Mouse (Mus musculus) frontal cortex, postnatal 10 days (tissue): ENCODE measurements around the gene Necap2.

Source experiments
- DNase-seq, 2 experiments: peaks; one replicate each; pipeline ENCODE4 v3.0.0; 2022; ENCODE audit warnings: low spot score in 2 of 2, mixed read lengths in 1 of 2

The Necap2 gene

DNA sequence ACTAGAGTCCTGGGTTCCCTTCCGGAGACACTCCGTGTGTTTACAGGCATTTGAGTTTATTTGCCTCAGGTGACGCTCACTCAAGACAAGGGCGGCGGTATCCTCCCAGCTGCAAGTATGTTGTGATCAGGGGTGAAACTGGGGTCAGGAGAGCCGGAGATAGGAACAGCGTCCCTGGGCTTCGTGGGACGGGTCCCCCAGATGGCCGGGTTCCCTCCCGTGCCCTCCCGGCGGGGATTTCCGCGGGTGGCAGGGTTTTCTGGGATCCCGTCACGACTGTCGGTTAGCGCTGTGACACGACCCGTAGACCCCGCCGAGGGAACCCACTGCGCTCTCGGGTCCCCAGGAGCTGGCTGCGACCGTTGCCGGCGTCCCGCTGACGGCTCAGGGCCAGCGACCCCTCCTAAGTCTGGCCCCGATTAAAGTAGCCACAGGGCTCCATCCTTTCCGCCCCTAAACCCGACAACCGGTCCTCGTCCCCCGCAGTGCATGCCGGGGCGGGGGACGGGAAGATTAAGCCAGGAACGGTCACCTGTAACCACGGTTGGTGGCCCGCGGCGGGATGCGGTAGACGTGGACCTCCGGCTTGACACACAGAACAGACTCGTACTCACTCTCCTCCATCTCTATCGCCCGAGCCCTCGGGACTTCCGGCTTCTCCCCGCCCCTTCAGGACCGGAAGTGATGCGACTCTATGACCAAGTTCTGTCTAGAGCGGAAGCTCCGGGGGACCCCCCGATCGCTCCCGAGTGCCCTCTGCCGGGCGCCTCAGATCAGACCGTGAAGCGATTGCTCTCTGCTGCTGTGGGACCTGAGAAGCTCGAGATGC, at the start of gene Necap2:
TSS of gene Necap2 (minus strand) at position 677 of the 829 bp plus-strand sequence.
- DNase-seq: peak; percentile 91 to 94

DNA sequence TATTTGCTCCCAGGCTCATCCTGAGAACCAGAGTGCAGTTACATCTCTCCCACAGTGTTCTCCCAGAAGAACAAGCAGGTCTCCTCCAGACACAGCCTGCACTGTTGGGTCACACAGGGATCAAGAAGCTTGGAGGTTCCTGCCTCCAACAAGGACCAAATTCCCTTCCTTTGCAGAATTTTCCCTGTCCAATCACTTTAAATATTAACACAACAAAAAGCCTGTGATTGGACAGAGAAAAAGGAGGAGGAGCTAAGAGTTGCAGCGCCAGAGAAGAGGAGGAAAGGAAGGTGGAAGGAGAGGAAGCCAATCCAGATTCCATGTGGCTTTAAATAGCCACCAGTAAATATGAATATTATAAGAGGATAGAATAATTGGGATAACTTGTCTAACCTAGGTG, 44.9 kb upstream of the Necap2 start:
- no peak for DNase-seq

DNA sequence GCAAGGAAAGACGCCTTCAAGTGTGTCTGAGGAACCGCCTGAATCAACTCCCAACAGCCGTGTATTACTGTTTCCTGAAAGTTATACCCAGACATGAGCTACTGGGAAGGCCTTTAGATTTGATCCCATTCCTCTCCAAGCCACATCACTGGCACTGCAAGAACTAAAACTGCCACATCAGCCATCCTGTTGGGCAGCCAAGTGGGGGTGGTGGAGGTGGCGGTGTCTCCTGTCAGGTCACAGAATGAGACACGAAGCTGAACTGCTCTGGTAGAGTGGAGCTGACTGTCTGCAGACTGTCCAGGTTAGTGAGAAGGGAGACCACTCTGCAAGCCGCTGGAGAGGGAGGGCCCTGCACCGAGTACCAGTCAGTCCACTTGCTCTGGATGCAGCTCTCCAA, 44.5 kb upstream of the Necap2 start:
- no peak for DNase-seq

DNA sequence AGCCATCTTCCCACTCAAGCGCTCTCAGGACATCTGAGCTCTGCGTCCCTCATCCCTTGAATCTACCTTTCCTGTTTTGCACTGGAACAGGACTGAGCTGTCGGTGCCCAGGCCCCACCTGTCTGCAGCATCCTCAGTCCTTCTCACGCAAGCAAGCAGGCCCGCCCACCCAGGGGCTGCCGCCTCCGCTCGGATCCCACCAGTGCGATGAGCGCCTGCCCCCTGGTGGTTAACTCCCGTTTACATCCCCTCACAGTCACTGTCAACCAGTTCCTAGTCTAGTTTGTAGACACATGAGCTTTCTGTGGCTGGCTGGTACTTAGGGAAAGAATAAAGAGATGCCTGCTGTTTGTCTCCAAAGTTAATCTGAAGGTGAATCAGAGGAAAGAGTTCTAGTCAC, 42.5 kb upstream of the Necap2 start:
- peak in 1 of 2 experiments; percentile 64 for DNase-seq

DNA sequence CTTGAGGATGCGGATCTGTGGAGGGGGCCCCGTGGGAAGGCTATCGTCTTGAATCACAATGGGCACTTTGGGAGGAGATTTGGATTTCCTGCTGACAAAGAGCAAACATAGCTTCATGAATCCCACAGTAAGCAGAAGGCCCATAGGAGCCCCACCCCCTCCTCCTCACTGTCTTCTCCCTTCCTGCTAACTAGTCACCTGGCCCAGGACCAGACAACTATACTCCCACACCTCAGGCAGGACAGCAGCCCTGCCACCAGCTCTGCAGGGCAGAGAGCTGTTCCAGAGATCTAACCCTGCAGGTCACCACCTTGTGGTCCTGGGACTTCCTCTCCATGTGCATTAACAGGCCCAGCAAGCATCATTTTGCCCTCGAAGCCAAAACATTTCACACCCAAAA, 40.5 kb upstream of the Necap2 start:
- DNase-seq: no peak

DNA sequence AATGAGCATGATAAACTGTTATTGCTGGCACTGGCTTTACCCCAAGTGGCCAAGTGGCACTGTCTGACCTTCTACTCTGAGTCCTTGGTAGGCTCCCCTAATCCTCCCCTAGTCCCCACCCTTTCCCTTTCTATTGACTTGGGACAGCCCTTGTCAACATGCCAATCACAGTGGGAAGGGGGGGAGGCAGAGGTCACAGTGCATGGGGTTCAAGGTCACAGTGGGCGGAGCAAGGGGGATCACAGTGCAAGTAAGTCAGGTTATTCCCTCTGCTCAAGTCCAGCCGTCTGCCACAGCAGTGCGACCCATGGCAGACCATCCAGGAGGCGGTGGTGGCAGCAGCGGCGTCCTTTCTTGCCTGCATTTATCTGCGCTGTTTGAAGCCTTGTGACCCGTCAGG, 37.2 kb upstream of the Necap2 start:
- no peak for DNase-seq

DNA sequence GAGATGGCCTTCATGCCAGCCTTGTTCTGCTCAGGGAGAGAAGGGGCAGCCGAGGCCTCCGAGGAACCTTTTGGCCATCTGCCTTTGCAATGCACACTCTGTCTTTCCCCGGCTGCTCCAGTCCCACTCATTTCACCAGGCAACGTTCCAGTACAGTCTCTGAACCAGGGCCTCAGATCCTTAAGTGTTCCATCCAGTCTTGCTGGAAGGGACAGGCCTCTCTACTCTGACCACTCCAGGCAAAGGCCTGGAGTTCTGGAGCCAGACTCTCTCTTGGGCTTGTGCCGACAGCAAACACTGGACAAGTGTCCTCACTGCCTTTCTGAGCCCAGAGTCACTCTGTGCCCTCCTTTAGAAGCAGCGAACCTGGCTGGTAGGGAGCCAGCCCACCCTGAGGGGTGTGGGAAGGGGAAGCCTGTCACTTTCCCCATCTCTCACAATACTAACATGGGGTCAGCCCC, 36.4 kb upstream of the Necap2 start:
- peak; percentile 40 to 52 for DNase-seq

DNA sequence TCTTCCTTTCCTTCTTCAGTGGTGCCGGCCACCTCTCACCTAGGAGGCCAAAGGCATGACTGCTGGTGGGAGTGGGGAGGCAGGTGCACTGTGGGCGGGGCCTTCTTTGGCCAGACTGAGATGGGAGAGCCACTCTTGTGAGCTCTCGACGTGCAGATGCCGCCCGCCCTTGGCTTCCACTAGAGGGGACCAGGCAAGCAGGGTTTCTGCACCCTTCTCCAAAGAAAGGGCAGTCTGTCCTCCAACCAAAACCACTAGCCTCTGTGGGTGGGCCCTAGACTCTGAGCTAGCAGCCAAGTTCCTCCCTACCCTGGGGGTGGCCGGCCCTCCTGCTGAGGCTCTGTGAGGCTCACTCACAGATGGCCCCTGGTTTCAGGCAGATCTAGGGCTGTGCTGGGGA, 35.7 kb upstream of the Necap2 start:
- DNase-seq: peak in 1 of 2 experiments; percentile 23

DNA sequence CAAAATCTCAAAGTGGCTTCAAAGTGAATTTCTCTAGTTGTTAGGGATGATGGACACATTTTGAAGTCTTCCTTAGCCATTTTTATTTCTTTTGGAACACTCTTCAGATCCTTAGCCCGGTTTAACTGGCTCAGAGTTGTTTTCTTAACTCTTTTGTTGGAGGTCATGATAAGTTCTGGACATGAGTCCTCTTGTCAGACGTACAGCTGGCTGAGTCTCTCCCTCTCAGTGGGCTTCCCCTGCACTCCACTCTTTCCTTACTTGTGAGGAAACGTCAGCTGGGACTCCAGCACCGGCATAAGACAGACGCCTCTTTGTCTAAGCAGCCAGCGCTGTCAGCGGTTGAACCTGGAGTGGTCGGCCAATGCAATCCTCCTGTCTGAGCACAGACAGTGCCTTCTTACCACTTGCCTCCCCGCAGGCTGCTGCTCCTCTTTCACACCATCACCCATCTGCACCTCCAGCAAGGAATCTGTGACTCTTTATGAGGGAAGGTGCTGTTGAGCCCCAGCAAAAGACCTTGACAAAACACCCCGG, 30.1 kb upstream of the Necap2 start:
- no peak for DNase-seq

DNA sequence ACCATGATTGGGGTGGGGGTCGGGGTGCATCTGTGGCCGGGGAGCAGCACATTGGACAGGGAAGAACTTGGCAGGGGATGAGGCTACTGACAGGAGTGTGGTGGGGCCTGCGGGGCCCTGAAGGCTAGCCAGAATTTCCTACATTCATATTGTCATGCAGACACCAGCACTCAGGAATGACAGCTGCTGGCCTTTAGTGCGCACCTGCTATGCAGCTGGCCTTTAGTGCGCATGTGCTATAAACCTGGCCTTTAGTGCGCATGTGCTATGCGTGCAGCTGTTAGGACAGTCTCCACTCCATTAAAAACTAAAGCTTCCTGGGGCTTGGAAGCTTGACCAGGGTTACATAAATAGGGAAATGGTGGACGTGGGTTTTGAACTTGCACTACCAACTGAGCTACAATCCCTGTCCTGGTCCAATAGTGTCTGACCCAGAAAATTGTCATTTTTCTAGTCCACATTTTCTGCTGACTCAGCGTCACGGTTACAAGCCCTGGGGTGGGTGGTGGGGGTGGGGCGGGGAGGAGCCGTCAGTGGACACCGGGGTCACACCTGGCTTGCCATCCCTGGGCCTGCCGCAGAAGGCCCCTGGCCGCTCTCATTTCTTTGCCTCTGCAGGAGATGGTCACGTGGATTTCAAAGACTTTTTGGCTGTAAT, 28.5 kb upstream of the Necap2 start:
- no peak for DNase-seq

DNA sequence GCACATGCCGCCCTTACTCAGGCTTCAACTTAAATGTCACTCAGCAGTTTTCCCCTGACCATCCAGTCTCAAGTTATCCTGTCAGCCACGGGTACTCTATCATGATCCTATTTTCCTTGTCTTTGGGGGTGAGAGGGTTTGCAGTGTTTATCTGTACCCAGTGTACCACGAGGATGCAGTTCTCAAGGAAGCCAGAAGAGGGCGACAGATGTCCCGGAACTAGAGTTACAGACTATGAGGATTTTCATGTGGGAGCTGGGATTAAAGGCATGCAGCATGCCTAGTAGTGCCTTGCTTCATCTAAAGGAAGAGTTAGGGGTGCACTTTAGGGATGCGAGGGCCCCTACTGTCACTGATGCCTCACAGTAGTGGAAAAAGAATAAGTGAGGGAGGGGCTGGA, 23.7 kb upstream of the Necap2 start:
- DNase-seq: no peak

DNA sequence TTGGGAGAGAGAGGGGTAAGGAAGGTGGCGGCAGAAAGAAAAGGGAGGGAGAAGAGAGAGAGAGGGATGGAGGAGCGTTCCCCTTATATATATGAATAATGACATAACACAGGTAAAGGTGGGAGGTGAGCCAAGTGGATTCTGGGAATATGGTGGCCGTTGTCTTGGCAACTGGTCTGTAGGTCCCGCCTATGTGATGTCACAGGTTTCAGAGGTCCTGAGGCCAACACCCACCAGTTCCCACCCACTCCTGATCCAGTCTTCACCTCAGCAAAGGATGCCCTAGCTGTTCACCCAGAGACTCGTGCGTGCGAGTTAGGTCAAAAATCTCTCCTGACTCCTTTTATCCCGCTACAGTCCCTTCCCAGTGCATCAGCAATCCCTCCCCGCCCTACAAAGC, 23.1 kb upstream of the Necap2 start:
- DNase-seq: no peak

DNA sequence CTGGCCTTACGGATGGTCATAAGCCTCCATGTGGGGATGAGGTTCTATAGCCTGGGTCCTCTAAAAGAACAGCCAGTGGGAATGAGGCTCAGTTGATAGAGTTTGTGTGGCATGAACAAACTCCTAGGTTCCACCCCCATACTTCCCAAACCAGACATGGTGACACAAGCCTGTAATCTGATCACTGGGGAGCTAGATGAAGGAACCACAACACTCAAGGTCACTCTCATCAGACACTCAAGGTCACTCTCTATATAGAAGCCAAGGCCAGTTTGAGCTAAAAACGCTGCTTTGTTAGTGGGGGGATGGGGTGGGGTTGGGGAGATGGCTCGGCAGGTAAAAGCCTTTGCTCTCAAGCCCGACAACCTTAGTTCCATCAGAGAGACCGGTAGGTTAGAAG, 21.8 kb upstream of the Necap2 start:
- no peak for DNase-seq

DNA sequence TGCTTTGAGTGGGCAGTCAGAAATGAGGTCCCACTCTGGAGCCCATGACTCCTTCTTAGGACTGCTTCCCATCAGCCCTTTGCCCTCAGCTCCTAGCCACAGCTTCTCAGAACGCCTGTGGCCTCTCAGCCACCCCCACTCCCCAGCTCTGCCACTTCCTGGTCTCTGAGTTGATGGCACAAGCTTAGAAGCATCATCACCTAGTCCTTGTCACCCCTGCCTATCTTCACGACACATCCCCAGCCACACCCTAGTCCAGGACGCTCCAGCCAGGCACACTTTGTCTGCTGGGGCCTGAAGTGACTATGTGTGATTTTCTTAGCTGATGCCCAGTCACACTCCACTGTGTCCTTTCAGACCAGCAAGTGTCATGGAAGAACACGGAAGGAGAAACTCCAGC, 20.8 kb upstream of the Necap2 start:
- DNase-seq: no peak

DNA sequence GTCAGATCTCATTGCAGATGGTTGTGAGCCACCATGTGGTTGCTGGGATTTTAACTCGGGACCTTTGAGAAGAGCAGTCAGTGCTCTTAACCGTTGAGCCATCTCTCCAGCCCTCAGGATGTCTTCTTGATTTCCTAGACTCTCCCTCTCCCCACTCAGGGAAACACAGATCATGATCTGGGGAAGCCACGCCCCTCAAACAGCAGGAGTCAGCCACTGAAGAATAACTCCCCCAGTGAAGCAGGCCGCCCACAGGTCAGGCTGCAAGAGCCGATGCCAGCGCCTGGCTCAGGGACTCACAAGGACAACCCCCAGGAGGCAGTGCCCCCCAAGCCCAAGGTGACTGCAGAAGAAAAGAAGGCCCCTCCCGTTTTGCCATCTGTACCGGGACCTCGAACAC, 18.6 kb upstream of the Necap2 start:
- DNase-seq: no peak

DNA sequence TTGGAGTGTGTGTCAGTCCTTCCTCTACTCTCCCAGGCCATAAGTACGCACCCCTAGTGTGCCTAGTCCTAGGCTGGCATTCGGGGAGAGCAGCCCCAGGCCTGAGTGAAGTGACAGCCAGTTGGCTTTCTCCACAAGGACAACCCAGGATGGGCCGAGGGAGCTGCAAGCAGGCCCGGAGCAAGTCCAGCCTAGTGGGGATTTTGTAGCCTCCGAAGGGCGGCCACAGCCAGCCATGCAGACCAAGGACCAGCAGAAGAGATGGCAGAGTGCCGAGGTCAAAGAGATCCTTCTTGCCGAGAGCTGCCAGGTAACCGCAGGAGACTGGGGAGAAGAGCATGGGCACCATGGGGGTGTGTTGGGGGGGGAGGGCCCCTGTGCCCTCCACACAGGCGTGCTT, 16.9 kb upstream of the Necap2 start:
- DNase-seq: no peak

DNA sequence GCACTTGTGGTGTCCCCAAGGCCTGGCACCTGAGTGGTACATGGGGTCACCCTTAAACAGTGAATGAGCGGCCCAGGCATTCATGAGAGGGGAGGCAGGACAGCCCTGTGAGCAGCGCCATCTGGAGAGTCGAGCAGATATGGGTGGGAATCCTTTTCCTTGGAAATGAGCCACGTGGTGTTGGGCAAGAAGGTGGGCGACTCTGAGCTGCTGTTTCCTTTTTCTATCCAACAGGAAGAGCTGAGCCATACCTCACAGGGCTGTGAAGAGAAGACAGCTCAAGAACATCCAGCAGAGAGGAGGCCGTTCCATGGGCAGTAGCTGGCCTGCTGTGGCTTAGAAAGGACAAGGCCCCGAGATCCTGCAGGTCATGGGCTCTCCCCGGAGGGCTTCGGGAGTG, 10.6 kb upstream of the Necap2 start:
- no peak for DNase-seq

DNA sequence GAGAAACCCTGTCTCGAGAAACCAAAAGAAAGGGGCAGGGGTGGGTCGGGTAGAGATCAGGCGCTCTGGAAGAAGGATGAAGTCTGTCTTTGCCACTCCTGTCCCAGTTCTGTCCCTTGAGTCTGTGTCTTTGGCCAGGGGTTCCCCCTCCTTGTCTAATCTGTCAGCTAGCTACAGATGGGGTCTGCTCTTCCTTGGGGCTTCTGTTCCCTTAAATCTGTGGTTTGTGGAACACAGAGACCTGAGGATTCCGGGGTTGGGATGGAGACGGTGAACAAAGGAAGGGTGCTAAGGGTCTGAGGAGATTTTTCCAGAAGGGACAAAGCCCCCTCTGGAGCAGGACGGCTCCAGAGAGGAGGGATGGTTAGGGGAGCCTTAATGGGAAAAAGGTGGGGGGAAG, 9.9 kb upstream of the Necap2 start, which contains the start of gene Spata21:
TSS of gene Spata21 (plus strand) at position 301 of the 400 bp plus-strand sequence.
- no peak for DNase-seq

DNA sequence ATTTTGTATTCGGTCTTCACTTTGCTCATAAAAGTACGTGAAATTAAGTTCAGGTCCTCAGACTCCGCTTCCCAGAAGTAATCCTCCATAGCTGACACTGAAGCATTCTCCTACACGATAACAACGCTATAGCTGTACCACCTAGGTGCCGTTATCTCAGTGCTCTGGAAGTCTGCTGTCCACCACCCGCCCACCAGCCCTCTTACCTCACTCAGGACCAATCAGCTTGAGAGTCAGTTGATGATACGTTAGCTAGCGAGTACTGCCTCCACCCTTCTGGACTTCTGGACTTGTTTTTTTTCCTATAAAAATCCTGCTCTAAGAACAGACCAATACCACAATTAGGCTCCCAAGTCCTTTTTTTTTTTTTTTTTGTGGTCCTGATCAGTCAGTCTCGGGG, 8.7 kb upstream of the Necap2 start:
- no peak for DNase-seq

DNA sequence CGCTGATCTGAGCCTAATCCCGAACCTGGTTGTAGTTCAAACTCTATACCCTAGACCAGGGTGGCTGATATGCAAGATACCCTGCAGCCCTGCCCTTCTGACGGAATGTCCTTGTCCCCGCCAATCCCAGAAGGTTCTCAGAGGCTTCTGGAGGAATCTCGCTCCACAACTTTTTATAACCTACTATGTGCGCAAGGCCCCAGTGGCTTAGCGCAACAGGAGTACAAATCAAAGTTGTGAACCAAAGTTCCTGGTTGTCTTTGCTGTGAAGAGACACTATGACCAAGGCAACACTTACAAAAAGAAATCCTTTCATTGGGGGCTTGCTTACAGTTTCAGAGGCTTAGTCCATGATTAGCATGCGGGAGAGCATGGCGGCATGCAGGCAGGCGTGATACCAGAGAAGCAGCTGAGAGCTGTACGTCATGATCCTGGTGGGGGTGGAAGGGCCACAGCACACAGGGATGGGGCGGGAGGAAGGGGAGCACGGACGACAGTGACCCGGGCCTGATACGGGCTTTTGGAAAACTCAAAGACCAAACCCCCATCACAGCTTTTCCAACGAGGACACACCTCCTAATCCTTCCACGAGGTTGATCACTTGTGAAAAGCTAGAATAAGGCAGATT, 467 bp upstream of the Necap2 start:
- no peak for DNase-seq

DNA sequence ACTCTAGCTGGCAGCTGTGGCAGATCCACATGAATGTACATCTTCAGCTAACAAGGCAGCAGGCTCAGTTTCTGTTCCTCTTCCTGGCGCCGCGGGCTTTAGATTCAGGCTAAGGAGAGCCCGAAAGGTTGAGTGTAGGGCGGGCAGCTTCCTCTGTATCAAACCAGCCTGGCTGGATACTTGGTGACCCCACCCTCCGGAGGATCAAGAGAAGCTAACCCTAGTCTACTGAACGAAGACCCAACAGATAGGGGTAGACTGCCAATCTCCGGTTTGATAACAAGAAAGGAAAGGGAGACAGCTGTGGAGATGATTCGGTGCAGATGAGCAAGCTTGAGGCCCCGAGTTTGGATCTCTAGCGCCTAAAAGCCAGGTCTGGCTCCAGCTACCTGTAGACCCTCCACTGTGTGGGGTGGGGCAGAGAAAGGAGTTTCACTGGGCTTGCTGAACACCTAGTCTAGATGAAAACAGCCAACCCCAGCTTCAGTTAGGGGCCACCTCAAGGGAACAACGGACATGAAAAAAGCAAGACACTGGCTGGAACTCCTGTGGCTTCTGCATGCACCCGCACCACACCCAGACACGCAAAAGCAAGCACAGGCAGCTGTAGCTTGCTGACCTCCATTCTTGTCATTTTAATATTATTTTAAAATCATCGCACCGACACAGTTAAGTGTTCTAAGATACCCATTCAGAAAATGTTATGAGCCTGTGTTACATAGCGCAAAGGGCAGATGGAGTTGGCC, 1.2 kb downstream of the Necap2 start:
- no peak for DNase-seq

DNA sequence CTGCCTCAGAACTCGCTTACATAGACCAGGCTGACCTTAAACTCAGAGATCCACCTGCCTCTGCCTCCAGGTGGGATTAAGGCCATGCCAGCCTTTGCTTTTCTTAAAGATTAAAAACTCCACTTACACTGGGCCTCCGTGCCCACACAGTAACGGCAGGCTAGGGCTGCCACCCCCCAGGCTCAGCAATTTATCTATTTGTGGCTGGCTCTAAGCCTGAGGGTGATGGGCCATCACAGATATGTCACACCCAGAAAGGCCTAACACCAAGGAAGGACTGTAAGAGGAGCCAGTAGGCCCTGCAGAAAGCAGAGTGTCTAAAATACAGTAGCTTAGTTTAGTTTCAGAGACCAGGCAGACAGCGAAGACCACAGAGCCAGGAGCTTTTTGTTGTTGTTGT, 4.0 kb downstream of the Necap2 start:
- DNase-seq: no peak
